Mouse (Mus musculus) lung, postnatal 0 days (tissue): ENCODE measurements around the gene Eef1akmt2.

ENCODE experiments used
- CTCF ChIP-seq: IDR thresholded peaks from 2 replicates; pipeline ENCODE4 v1.5.1; 2016; ENCODE audit warnings: antibody characterized with exemption, mild to moderate bottlenecking
- EP300 ChIP-seq: IDR thresholded peaks from 2 replicates; pipeline ENCODE4 v1.6.1; 2016; ENCODE audit warnings: antibody characterized with exemption, mild to moderate bottlenecking, control low read depth

DNA sequence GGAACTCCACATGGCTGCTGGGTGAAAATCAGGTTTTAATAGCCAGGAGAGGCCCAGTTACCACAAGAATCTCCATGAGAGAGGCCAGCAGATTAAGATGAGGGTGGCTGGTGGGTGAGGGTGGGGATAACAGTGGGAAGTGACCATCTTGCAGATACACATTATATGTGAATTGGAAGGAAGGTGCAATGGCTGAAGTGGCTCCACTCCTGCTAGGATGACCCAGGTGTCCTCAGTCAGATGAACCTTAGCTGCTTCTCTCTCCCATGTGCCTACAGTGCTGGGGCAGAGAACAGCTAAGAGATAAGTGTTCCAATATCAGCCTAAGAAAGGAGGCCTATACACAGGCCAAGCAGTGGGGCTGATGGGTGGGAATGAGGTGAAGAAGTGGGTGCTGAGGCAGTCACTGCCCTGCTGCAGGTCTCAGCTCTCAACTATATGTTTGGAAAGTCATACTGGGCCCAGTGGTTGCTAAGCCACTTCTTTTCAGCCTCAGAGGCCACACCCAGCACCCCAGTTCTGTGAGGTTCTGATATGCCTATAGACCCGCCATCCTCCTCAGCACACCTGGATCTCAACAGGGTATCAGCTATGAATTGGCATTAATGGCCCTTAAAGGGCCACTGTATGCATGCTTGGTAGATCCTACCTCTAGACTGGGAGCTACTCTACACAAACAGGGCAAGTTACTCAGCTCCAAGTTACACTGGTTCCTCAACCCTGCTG, 74.6 kb downstream of the Eef1akmt2 start:
- TF ChIP-seq CTCF, result no peak
- TF ChIP-seq EP300, result no peak
